Mouse (Mus musculus): ENCODE results near the gene Lama2. TPM values are rescaled to one million over a fixed set of nuclear protein-coding genes. Genes with fewer than 3 reads are reported as not detected.
A peak's percentile ranks its signal among the peaks of the same experiment; 100 is the strongest.

Gene Lama2
- polyA plus RNA-seq, 1 experiment from 2014 or later: 6.6 TPM

DNA sequence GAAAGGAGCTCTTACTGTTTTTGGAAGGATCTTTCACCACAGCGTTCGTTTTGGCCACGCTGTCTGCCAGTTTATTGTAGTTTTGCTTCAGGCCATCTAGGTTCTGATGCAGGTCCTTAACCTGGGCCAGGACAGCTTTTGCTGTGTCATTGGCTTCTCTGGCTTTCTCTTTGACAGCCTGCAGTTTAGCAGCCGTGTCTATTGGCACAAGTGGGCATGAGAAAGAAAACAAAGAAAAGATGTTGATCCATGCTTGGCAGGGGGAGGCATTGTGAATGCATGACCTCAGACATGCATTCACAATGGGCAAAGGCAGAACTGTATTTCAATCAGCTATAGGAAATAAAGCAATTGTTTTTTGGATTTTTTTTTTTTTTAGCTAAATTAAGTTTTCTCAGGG lies 565.1 kb downstream of the Lama2 start:
- ATAC-seq (ENCODE audit: low FRiP score, low TSS enrichment) (no peak), DNase-seq (peak; percentile 9)
- Histone ChIP-seq H3K4me3 (replicated peaks; ENCODE audit: low read depth, low read length) (no peak overlapping the region), H3K4me2 (ENCODE audit: low read length) (no peak overlapping the region), H3K36me3 (ENCODE audit: control insufficient read depth, insufficient read depth, low read length) (no peaks in the 10 kb centered on the region), H3K4me1 (ENCODE audit: control insufficient read depth, insufficient read depth, low read length) (no peaks in the 10 kb centered on the region), H3K27ac (replicated peaks; ENCODE audit: low read depth, low read length) (no peak overlapping the region), H3K9ac (replicated peaks; ENCODE audit: low read length) (no peak overlapping the region), H3K27me3 (ENCODE audit: control insufficient read depth, insufficient read depth, low read length) (no peaks in the 10 kb centered on the region), H3K9me3 (ENCODE audit: control insufficient read depth, low read length) (no peaks in the 10 kb centered on the region)
- 45% methylated on average over 4 of the region's 4 CpGs for WGBS

GRCm38 (mm10) chr10:27047196-27047595 lies 572.4 kb downstream of the Lama2 start:
- Histone ChIP-seq H3K4me3 (replicated peaks; ENCODE audit: low read depth, low read length) (no peak overlapping the region), H3K36me3 (ENCODE audit: control insufficient read depth, insufficient read depth, low read length) (no peaks in the 10 kb centered on the region), H3K4me1 (ENCODE audit: control insufficient read depth, insufficient read depth, low read length) (no peaks in the 10 kb centered on the region), H3K27ac (replicated peaks; ENCODE audit: low read depth, low read length) (no peak overlapping the region), H3K4me2 (ENCODE audit: low read length) (no peak overlapping the region), H3K9ac (replicated peaks; ENCODE audit: low read length) (no peak overlapping the region), H3K9me3 (ENCODE audit: control insufficient read depth, low read length) (no peaks in the 10 kb centered on the region), H3K27me3 (ENCODE audit: control insufficient read depth, insufficient read depth, low read length) (no peaks in the 10 kb centered on the region)
- ATAC-seq (ENCODE audit: low FRiP score, low TSS enrichment): no peak
- DNase-seq: no peak
- WGBS: 88% methylated on average over 2 of the region's 2 CpGs

- H3K4me2 ChIP-seq (ENCODE audit: low read length): no peak overlapping the region
- ATAC-seq (ENCODE audit: low FRiP score, low TSS enrichment): no peak
- 50% methylated on average over 1 of the region's 1 CpGs for WGBS
- no peak overlapping the region for H3K4me3 ChIP-seq (replicated peaks; ENCODE audit: low read depth, low read length)
- no peak overlapping the region for H3K9ac ChIP-seq (replicated peaks; ENCODE audit: low read length)
- no peaks in the 10 kb centered on the region for H3K9me3 ChIP-seq (ENCODE audit: control insufficient read depth, low read length)
- H3K4me1 ChIP-seq (ENCODE audit: control insufficient read depth, insufficient read depth, low read length): no peaks in the 10 kb centered on the region
- no peak overlapping the region for H3K27ac ChIP-seq (replicated peaks; ENCODE audit: low read depth, low read length)
- no peaks in the 10 kb centered on the region for H3K36me3 ChIP-seq (ENCODE audit: control insufficient read depth, insufficient read depth, low read length)
- DNase-seq: no peak
- no peaks in the 10 kb centered on the region for H3K27me3 ChIP-seq (ENCODE audit: control insufficient read depth, insufficient read depth, low read length)
These were observed 577.7 kb downstream of the Lama2 start for GRCm38 (mm10) chr10:27041812-27042211.

GRCm38 (mm10) chr10:27022707-27023106 lies 596.9 kb downstream of the Lama2 start:
- no peaks in the 10 kb centered on the region for H3K4me1 ChIP-seq (ENCODE audit: control insufficient read depth, insufficient read depth, low read length)
- no peak overlapping the region for H3K27ac ChIP-seq (replicated peaks; ENCODE audit: low read depth, low read length)
- DNase-seq (peak; percentile 15), ATAC-seq (ENCODE audit: low FRiP score, low TSS enrichment) (no peak)
- no peak overlapping the region for H3K4me2 ChIP-seq (ENCODE audit: low read length)
- H3K9ac ChIP-seq (replicated peaks; ENCODE audit: low read length): no peak overlapping the region
- no peaks in the 10 kb centered on the region for H3K36me3 ChIP-seq (ENCODE audit: control insufficient read depth, insufficient read depth, low read length)
- 62% methylated on average over 1 of the region's 1 CpGs for WGBS
- no peak overlapping the region for H3K4me3 ChIP-seq (replicated peaks; ENCODE audit: low read depth, low read length)
- no peaks in the 10 kb centered on the region for H3K9me3 ChIP-seq (ENCODE audit: control insufficient read depth, low read length)
- H3K27me3 ChIP-seq (ENCODE audit: control insufficient read depth, insufficient read depth, low read length): no peaks in the 10 kb centered on the region

DNA sequence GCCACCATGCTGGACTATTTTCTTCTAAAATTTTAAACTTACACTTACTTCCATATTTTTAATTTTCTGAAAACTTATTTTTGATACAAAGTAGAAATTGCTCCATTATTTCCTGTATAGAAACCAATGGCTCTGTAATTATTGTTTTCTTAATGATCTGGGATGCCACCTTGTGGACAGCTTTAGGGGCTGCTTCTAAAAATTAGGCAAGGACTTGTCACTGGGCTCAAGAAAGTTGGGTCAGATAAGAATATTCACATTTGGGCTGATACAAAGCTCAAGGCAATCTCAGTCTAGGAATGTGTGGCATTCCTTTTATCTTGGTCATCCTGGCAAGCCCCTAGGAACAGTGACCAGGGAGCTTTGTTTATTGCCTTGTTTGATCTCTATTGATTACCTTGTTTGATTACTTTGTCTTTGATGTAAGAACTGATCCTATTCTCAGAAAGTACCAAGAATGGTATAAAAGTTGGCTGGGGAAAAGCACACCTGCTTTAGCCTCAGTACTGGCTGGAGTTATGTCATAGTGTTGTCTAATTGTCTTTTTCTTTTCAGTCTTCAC lies 606.7 kb downstream of the Lama2 start:
- Histone ChIP-seq H3K36me3 (ENCODE audit: control insufficient read depth, insufficient read depth, low read length) (no peaks in the 10 kb centered on the region), H3K4me3 (replicated peaks; ENCODE audit: low read depth, low read length) (no peak overlapping the region), H3K27me3 (ENCODE audit: control insufficient read depth, insufficient read depth, low read length) (no peaks in the 10 kb centered on the region), H3K9me3 (ENCODE audit: control insufficient read depth, low read length) (no peaks in the 10 kb centered on the region), H3K4me2 (ENCODE audit: low read length) (no peak overlapping the region), H3K4me1 (ENCODE audit: control insufficient read depth, insufficient read depth, low read length) (no peaks in the 10 kb centered on the region), H3K9ac (replicated peaks; ENCODE audit: low read length) (no peak overlapping the region), H3K27ac (replicated peaks; ENCODE audit: low read depth, low read length) (no peak overlapping the region)
- ATAC-seq (ENCODE audit: low FRiP score, low TSS enrichment) (no peak), DNase-seq (no peak)

DNA sequence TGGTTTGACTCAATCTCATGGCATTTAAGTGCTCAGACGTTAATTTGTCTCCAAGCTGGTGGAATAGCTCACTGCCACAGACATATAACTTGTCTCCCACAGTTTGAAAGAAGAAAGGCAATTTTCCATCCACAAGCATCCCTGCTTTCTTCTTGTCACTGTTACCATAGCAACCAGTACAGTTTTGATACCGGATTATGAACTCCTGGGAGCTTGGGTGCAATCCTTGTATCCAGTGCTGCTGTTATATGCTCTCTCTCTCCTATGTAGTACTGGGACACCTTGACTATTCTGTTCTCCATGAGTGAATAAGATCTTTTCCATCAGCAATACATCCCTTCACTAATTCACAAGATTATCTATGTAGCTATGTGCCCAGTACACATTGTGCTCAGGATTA lies 612.2 kb downstream of the Lama2 start:
- Histone ChIP-seq H3K27ac (replicated peaks; ENCODE audit: low read depth, low read length) (no peak overlapping the region), H3K9ac (replicated peaks; ENCODE audit: low read length) (no peak overlapping the region), H3K27me3 (ENCODE audit: control insufficient read depth, insufficient read depth, low read length) (no peaks in the 10 kb centered on the region), H3K4me1 (ENCODE audit: control insufficient read depth, insufficient read depth, low read length) (no peaks in the 10 kb centered on the region), H3K9me3 (ENCODE audit: control insufficient read depth, low read length) (no peaks in the 10 kb centered on the region), H3K4me3 (replicated peaks; ENCODE audit: low read depth, low read length) (no peak overlapping the region), H3K36me3 (ENCODE audit: control insufficient read depth, insufficient read depth, low read length) (no peaks in the 10 kb centered on the region), H3K4me2 (ENCODE audit: low read length) (no peak overlapping the region)
- 50% methylated on average over 2 of the region's 2 CpGs for WGBS
- ATAC-seq (ENCODE audit: low FRiP score, low TSS enrichment) (no peak), DNase-seq (peak; percentile 68)

DNA sequence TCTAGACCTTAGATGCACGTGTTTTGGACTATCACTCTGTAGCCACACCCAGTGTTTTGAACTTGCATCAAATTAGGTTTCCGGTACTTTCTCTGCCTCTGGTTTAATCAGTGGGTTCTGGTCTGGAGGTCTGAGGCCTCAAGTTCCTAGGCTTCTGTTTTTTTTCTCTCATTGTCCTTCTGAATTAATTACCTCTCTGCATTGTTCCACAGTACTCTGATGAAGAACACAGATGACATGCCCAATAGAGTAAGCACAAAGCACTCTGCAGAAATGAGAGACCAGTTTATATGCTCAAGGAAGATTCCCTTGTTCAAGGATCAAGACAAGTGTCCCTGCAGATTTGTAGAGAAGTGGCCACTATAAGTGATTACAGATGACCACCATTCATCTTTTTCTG lies 613.8 kb downstream of the Lama2 start:
- H3K36me3 ChIP-seq (ENCODE audit: control insufficient read depth, insufficient read depth, low read length): no peaks in the 10 kb centered on the region
- WGBS: 51% methylated on average over 2 of the region's 2 CpGs
- DNase-seq (no peak), ATAC-seq (ENCODE audit: low FRiP score, low TSS enrichment) (no peak)
- no peaks in the 10 kb centered on the region for H3K9me3 ChIP-seq (ENCODE audit: control insufficient read depth, low read length)
- no peak overlapping the region for H3K4me2 ChIP-seq (ENCODE audit: low read length)
- no peak overlapping the region for H3K27ac ChIP-seq (replicated peaks; ENCODE audit: low read depth, low read length)
- no peak overlapping the region for H3K4me3 ChIP-seq (replicated peaks; ENCODE audit: low read depth, low read length)
- H3K9ac ChIP-seq (replicated peaks; ENCODE audit: low read length): no peak overlapping the region
- no peaks in the 10 kb centered on the region for H3K27me3 ChIP-seq (ENCODE audit: control insufficient read depth, insufficient read depth, low read length)
- H3K4me1 ChIP-seq (ENCODE audit: control insufficient read depth, insufficient read depth, low read length): no peaks in the 10 kb centered on the region

GRCm38 (mm10) chr10:27001554-27002178 lies 617.9 kb downstream of the Lama2 start:
- H3K4me2 ChIP-seq (ENCODE audit: low read length): no peak overlapping the region
- H3K9ac ChIP-seq (replicated peaks; ENCODE audit: low read length): no peak overlapping the region
- no peak overlapping the region for H3K27ac ChIP-seq (replicated peaks; ENCODE audit: low read depth, low read length)
- no peak for DNase-seq
- no peak for ATAC-seq (ENCODE audit: low FRiP score, low TSS enrichment)
- H3K27me3 ChIP-seq (ENCODE audit: control insufficient read depth, insufficient read depth, low read length): no peaks in the 10 kb centered on the region
- no peak overlapping the region for H3K4me3 ChIP-seq (replicated peaks; ENCODE audit: low read depth, low read length)
- no peaks in the 10 kb centered on the region for H3K4me1 ChIP-seq (ENCODE audit: control insufficient read depth, insufficient read depth, low read length)
- H3K36me3 ChIP-seq (ENCODE audit: control insufficient read depth, insufficient read depth, low read length): no peaks in the 10 kb centered on the region
- no peaks in the 10 kb centered on the region for H3K9me3 ChIP-seq (ENCODE audit: control insufficient read depth, low read length)
- WGBS: 78% methylated on average over 2 of the region's 2 CpGs

- Histone ChIP-seq H3K36me3 (ENCODE audit: control insufficient read depth, insufficient read depth, low read length) (no peaks in the 10 kb centered on the region), H3K9me3 (ENCODE audit: control insufficient read depth, low read length) (no peaks in the 10 kb centered on the region), H3K27me3 (ENCODE audit: control insufficient read depth, insufficient read depth, low read length) (no peaks in the 10 kb centered on the region), H3K4me1 (ENCODE audit: control insufficient read depth, insufficient read depth, low read length) (no peaks in the 10 kb centered on the region), H3K9ac (replicated peaks; ENCODE audit: low read length) (no peak overlapping the region), H3K4me3 (replicated peaks; ENCODE audit: low read depth, low read length) (no peak overlapping the region), H3K4me2 (ENCODE audit: low read length) (no peak overlapping the region), H3K27ac (replicated peaks; ENCODE audit: low read depth, low read length) (no peak overlapping the region)
- ATAC-seq (ENCODE audit: low FRiP score, low TSS enrichment) (no peak), DNase-seq (no peak)
These were observed 622.9 kb downstream of the Lama2 start for GRCm38 (mm10) chr10:26996684-26997083.
